Mouse (Mus musculus): ENCODE results near the gene Exoc2. TPM values are rescaled to one million over a fixed set of nuclear protein-coding genes. Genes with fewer than 3 reads are reported as not detected.

Gene Exoc2
- total and polyA plus RNA-seq, 3 experiments = 22.1 to 26.0 TPM; not detected in 1

DNA sequence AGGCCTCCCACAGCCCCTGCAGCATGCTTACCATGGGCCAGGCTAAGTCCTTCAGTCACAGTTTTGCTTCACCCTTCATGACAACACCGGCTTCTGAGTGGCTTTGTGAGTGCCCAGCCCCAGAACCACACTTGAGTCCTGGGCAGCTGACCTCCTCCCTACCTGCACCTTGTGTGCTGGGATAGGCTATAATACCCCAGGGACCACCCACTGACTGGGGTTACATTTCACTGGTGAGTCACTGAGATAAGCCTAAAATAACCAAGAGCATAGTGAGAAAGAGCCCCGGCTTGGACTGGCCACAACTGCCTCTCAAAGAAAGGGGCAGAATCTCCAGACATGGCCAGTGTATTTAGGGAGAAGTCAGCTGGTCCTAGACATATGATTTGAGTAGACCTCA is 192.0 kb downstream of the Exoc2 start:
- Histone ChIP-seq H3K9me3 (replicated peaks; ENCODE audit: insufficient read depth, low read length) (no peaks in the 10 kb centered on the region), H3K27ac (ENCODE audit: control insufficient read depth, low read depth, low read length) (no peak overlapping the region), H3K9ac (ENCODE audit: control insufficient read depth, low read depth, low read length, poor library complexity, severe bottlenecking) (no peak overlapping the region), H3K4me3 (ENCODE audit: control insufficient read depth in 1 of 2, insufficient read depth in 1 of 2, low read depth in 2 of 2, low read length in 2 of 2) (no peak overlapping the region), H3K27me3 (ENCODE audit: control insufficient read depth in 1 of 2, insufficient read depth in 2 of 2, low read length in 2 of 2) (no peaks in the 10 kb centered on the region), H3K36me3 (ENCODE audit: control insufficient read depth in 1 of 2, insufficient read depth in 2 of 2, low read length in 2 of 2) (no peaks in the 10 kb centered on the region), H3K79me2 (ENCODE audit: control insufficient read depth, insufficient read depth, low read length, poor library complexity) (no peaks in the 10 kb centered on the region), H3K4me1 (ENCODE audit: control insufficient read depth in 1 of 2, insufficient read depth in 2 of 2, low read length in 2 of 2) (no peaks in the 10 kb centered on the region)
- no peak for TF ChIP-seq ELF1 (IDR thresholded peaks at IDR 0.05; ENCODE audit: low read depth, low read length)
- DNase-seq (ENCODE audit: low read depth, low spot score) = no peak

DNA sequence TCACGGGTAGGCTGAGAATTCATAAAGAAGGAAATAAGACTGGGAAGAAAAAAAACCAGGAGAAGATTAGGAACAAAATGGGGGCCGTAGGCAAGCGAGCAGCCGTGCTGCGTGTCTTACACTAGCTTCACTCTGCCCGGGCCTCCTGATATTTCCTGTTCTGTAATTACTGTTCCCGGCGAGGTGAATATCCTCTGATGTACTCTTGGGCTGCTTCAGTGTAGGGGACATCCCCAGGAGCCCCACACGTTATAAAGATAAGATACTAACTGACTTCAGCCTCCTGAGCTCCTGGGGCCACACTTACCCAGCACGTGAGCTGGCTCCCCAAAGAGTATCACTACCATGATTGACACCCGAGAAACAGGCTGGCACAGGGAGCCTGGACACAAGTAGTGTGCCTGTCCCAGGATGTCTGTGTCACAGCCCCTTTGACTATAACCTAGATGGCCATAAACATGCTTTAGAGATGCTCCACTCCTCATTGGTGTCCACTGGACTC is 196.2 kb downstream of the Exoc2 start:
- Histone ChIP-seq H3K36me3 (ENCODE audit: control insufficient read depth in 1 of 2, insufficient read depth in 2 of 2, low read length in 2 of 2) (no peaks in the 10 kb centered on the region), H3K9me3 (replicated peaks; ENCODE audit: insufficient read depth, low read length) (no peaks in the 10 kb centered on the region), H3K4me1 (ENCODE audit: control insufficient read depth in 1 of 2, insufficient read depth in 2 of 2, low read length in 2 of 2) (no peaks in the 10 kb centered on the region), H3K79me2 (ENCODE audit: control insufficient read depth, insufficient read depth, low read length, poor library complexity) (no peaks in the 10 kb centered on the region), H3K27ac (ENCODE audit: control insufficient read depth, low read depth, low read length) (no peak overlapping the region), H3K27me3 (ENCODE audit: control insufficient read depth in 1 of 2, insufficient read depth in 2 of 2, low read length in 2 of 2) (no peaks in the 10 kb centered on the region), H3K4me3 (ENCODE audit: control insufficient read depth in 1 of 2, insufficient read depth in 1 of 2, low read depth in 2 of 2, low read length in 2 of 2) (no peak overlapping the region), H3K9ac (ENCODE audit: control insufficient read depth, low read depth, low read length, poor library complexity, severe bottlenecking) (no peak overlapping the region)
- TF ChIP-seq MAFK (IDR thresholded peaks at IDR 0.05; ENCODE audit: borderline replicate concordance, low read depth, low read length) = no peak
- TF ChIP-seq GABPA (IDR thresholded peaks at IDR 0.05; ENCODE audit: low read depth, low read length) = no peak
- no peak for TF ChIP-seq ELF1 (IDR thresholded peaks at IDR 0.05; ENCODE audit: low read depth, low read length)
- no peak for TF ChIP-seq USF2 (IDR thresholded peaks at IDR 0.05; ENCODE audit: borderline replicate concordance in 1 of 2, insufficient read depth in 1 of 2, low read depth in 1 of 2, low read length in 2 of 2)
- TF ChIP-seq MEF2A (IDR thresholded peaks at IDR 0.05; ENCODE audit: extremely low read depth, insufficient replicate concordance, low read depth, low read length, poor library complexity, severe bottlenecking) = no peak
- no peak for DNase-seq (ENCODE audit: low read depth, low spot score)

DNA sequence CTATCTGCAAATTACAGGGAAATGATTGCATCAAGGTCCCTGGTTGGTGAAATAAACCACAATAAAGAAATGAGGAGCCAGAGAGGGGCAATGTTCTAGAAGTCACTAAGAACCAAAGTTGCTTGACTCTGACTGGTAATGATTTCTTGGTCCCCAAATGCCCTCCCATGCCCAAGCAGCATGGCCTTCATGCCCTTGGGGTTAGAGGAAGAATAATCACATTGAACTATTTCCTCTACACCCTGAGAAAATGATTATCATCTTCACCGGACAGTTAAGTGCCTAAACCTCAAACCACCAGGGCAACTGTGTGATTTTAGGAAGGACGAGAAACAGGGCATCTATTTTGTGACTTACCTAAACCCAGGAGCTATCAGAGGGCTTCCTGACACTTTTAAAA is 197.9 kb downstream of the Exoc2 start:
- H3K27ac ChIP-seq (ENCODE audit: control insufficient read depth, low read depth, low read length) = no peak overlapping the region
- no peaks in the 10 kb centered on the region for H3K79me2 ChIP-seq (ENCODE audit: control insufficient read depth, insufficient read depth, low read length, poor library complexity)
- H3K4me1 ChIP-seq (ENCODE audit: control insufficient read depth in 1 of 2, insufficient read depth in 2 of 2, low read length in 2 of 2) = no peaks in the 10 kb centered on the region
- H3K4me3 ChIP-seq (ENCODE audit: control insufficient read depth in 1 of 2, insufficient read depth in 1 of 2, low read depth in 2 of 2, low read length in 2 of 2) = no peak overlapping the region
- no peak overlapping the region for H3K9ac ChIP-seq (ENCODE audit: control insufficient read depth, low read depth, low read length, poor library complexity, severe bottlenecking)
- TF ChIP-seq CTCF (IDR thresholded peaks at IDR 0.05 in 2 of 3, conservative IDR thresholded peaks at IDR 0.05 in 1 of 3; ENCODE audit: control insufficient read depth in 1 of 3, insufficient read depth in 1 of 3, low read depth in 2 of 3, low read length in 3 of 3, poor library complexity in 1 of 3, severe bottlenecking in 1 of 3) = no peak
- TF ChIP-seq KAT2A (conservative IDR thresholded peaks at IDR 0.05; ENCODE audit: low read depth, low read length) = no peak
- no peak for TF ChIP-seq POLR2AphosphoS2 (IDR thresholded peaks at IDR 0.05; ENCODE audit: low read length)
- TF ChIP-seq ETS1 (IDR thresholded peaks at IDR 0.05; ENCODE audit: low read depth, low read length) = no peak
- no peak for TF ChIP-seq CHD1 (IDR thresholded peaks at IDR 0.05; ENCODE audit: low read depth, low read length)
- TF ChIP-seq SMC3 (IDR thresholded peaks at IDR 0.05; ENCODE audit: low read depth, low read length) = no peak
- TF ChIP-seq POLR2A (IDR thresholded peaks at IDR 0.05; ENCODE audit: control insufficient read depth in 1 of 2, insufficient read depth in 1 of 2, low read depth in 1 of 2, low read length in 2 of 2, poor library complexity in 1 of 2) = no peak
- no peak for TF ChIP-seq NRF1 (IDR thresholded peaks at IDR 0.05; ENCODE audit: insufficient read depth, low read depth, low read length, poor library complexity, severe bottlenecking)
- TF ChIP-seq MAX (IDR thresholded peaks at IDR 0.05; ENCODE audit: low read length) = no peak
- TF ChIP-seq SIN3A (IDR thresholded peaks at IDR 0.05; ENCODE audit: low read length) = no peak
- no peak for TF ChIP-seq RAD21 (IDR thresholded peaks at IDR 0.05; ENCODE audit: low read depth, low read length)
- no peak for TF ChIP-seq EP300 (IDR thresholded peaks at IDR 0.05; ENCODE audit: low read depth in 1 of 2, low read length in 2 of 2)
- TF ChIP-seq GATA1 (IDR thresholded peaks at IDR 0.05; ENCODE audit: low read depth, low read length) = no peak
- no peak for TF ChIP-seq JUND (IDR thresholded peaks at IDR 0.05; ENCODE audit: low read depth, low read length)
- no peaks in the 10 kb centered on the region for H3K36me3 ChIP-seq (ENCODE audit: control insufficient read depth in 1 of 2, insufficient read depth in 2 of 2, low read length in 2 of 2)
- no peak for DNase-seq (ENCODE audit: low read depth, low spot score)
- H3K27me3 ChIP-seq (ENCODE audit: control insufficient read depth in 1 of 2, insufficient read depth in 2 of 2, low read length in 2 of 2) = no peaks in the 10 kb centered on the region
- H3K9me3 ChIP-seq (replicated peaks; ENCODE audit: insufficient read depth, low read length) = no peaks in the 10 kb centered on the region
